ENCODE assay signal across 11 mouse cellular contexts in the genomic region with DNA sequence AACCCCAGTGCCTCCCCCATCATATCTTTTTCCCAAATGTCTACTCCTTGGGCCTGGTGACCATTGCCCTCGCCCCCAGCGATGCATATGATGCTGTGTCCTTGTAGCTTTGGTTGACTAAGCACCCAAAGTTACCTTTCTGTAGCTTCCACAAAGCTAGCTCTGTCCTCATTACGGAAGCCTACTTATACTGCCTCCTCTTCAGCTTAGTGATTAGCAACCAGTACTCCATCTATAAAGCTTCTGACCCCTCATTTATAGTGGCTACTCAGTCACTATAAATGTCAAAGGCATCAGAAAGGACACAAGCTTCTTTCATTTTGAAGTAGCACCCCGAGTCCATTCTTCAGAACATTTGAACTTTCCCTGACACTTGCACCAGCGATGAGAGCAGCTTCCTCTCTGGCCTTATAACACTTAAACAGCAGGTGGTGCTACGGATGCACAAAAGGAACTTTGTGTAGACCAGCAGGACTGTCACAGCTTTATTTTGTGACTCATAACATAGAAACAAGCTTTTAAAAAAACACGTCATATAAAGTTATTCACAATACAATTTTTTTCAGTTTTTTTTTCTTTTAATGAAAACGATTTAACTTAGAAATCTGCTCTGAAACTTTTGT. TPM values are rescaled to one million over a fixed set of nuclear protein-coding genes. Genes with fewer than 3 reads are reported as not detected.
A peak's percentile ranks its signal among the peaks of the same experiment; 100 is the strongest.
DNase-seq lines count a peak whose midpoint lies in the region; ATAC-seq and TF ChIP-seq lines count a peak whose summit lies in the region.
"Had no signal": no experiment of that assay in that cellular context is flagged by ENCODE, and none has a peak within 500 bp of the region (broad histone marks: within the 10 kb centered on the region; RNA-seq: fewer than 3 reads in every experiment).

No protein-coding gene starts in this region.

- H3K4me1 ChIP-seq in neural tube, embryonic 11.5 days (ENCODE audit: control insufficient read depth, insufficient read depth, low read length) = no peaks in the 10 kb centered on the region
- peaks cover 8% of the 10 kb centered on the region; the same call in 1 of the 2 replicates for H3K4me1 ChIP-seq in forebrain, embryonic 10.5 days
- H3K4me1 ChIP-seq: limb, embryonic 15.5 days had no signal

- no peak for DNase-seq in gastrocnemius, adult 2 months
- no peak for DNase-seq in gastrocnemius, postnatal 14 days
- DNase-seq in left cerebral cortex, postnatal 4 days = peak; percentile 15
- no peak for DNase-seq in left cerebral cortex, adult 11 months (ENCODE audit: low spot score)
- DNase-seq in neural tube, embryonic 11.5 days (ENCODE audit: low spot score) = peak; percentile 38
- no peak for DNase-seq in adrenal gland, adult (ENCODE audit: inconsistent age in 2 of 2, low spot score in 1 of 2)
- DNase-seq in forebrain, embryonic 10.5 days (ENCODE audit: extremely low spot score, low spot score) = no peak

- ATAC-seq in common myeloid progenitor, adult 5-6 weeks (replicated peaks; ENCODE audit: low read depth, poor library complexity, severe bottlenecking) = peak; percentile 68; the same call in 1 of the 2 replicates
- peak; percentile 79 for ATAC-seq in neural tube, embryonic 11.5 days (ENCODE audit: insufficient read depth, low FRiP score, low TSS enrichment)

- H3K27me3 ChIP-seq in neural tube, embryonic 11.5 days (ENCODE audit: control insufficient read depth, insufficient read depth, low read length) = no peaks in the 10 kb centered on the region
- no peaks in the 10 kb centered on the region for H3K27me3 ChIP-seq in forebrain, embryonic 10.5 days (ENCODE audit: poor library complexity, severe bottlenecking)
- H3K27me3 ChIP-seq: limb, embryonic 15.5 days had no signal

- intact Hi-C loops in gastrocnemius, adult 2 months (cut with DNase I) = no loop called here
- intact Hi-C loops in gastrocnemius, postnatal 14 days (cut with DNase I; ENCODE audit: low total_unique reads) = no loop called here
- intact Hi-C loops in left cerebral cortex, postnatal 4 days (cut with DNase I) = loop anchor here (10.0 kb wide), 2 partner anchors 324 to 564 kb away; no protein-coding TSS in a partner anchor

- no peak overlapping the region for H3K27ac ChIP-seq in gastrocnemius, adult 2 months
- no peak overlapping the region for H3K27ac ChIP-seq in neural tube, embryonic 11.5 days (ENCODE audit: low read depth, low read length)
- no peak overlapping the region for H3K27ac ChIP-seq in forebrain, embryonic 10.5 days
- H3K27ac ChIP-seq: limb, embryonic 15.5 days had no signal

- TF ChIP-seq CTCF in gastrocnemius, adult 2 months (IDR thresholded peaks at IDR 0.05) = peak; percentile 36

- no peak overlapping the region for H3K9ac ChIP-seq in neural tube, embryonic 11.5 days (ENCODE audit: low read length)
- H3K9ac ChIP-seq: limb, embryonic 15.5 days had no signal

- H3K4me2 ChIP-seq in neural tube, embryonic 11.5 days (ENCODE audit: low read depth) = no peak overlapping the region
- H3K4me2 ChIP-seq: limb, embryonic 15.5 days had no signal

- no peaks in the 10 kb centered on the region for H3K36me3 ChIP-seq in neural tube, embryonic 11.5 days (ENCODE audit: control insufficient read depth, insufficient read depth, low read length)
- H3K36me3 ChIP-seq in forebrain, embryonic 10.5 days (replicated peaks) = no peaks in the 10 kb centered on the region

- WGBS in neural tube, embryonic 11.5 days = 15% methylated on average over 8 of the region's 8 CpGs
- WGBS in forebrain, embryonic 10.5 days = 47% methylated on average over 8 of the region's 8 CpGs

- no peak overlapping the region for H3K4me3 ChIP-seq in gastrocnemius, adult 2 months
- no peak overlapping the region for H3K4me3 ChIP-seq in neural tube, embryonic 11.5 days (ENCODE audit: low read depth, low read length)
- no peak overlapping the region for H3K4me3 ChIP-seq in forebrain, embryonic 10.5 days
- H3K4me3 ChIP-seq: limb, embryonic 15.5 days had no signal

- H3K9me3 ChIP-seq in neural tube, embryonic 11.5 days (ENCODE audit: control insufficient read depth, low read length) = no peaks in the 10 kb centered on the region
- no peaks in the 10 kb centered on the region; the same call in 1 of the 2 replicates for H3K9me3 ChIP-seq in forebrain, embryonic 10.5 days
- H3K9me3 ChIP-seq: limb, embryonic 15.5 days had no signal

RNA-seq across cellular contexts. Expression of a gene that starts 18.8 kb away (rescaled TPM):
- 1 to 10 TPM; 1.1 to 1.7 TPM for total RNA-seq in gastrocnemius, adult 2 months (2021)
- 1 to 10 TPM; 4.5 to 6.5 TPM for total RNA-seq in gastrocnemius, postnatal 14 days (2021)
- 10 to 100 TPM; 50.5 to 50.6 TPM for total RNA-seq in left cerebral cortex, postnatal 4 days (2021)
- 47.3 and 55.3 TPM in 2 replicates for total RNA-seq in common myeloid progenitor, adult 5-6 weeks (2017)
- 125 and 131 TPM in 2 replicates for polyA plus RNA-seq in neural tube, embryonic 11.5 days (2014; fragmentation: Nextera tagmentation; extraction: Ambion mirVana)
- polyA plus RNA-seq in forebrain, embryonic 10.5 days (2016; fragmentation: Nextera tagmentation; extraction: Ambion mirVana) = 69.9 and 74.9 TPM in 2 replicates

RNA-seq across cellular contexts. Expression of a gene that starts 41.4 kb away (rescaled TPM):
- total RNA-seq in gastrocnemius, adult 2 months (2021) = not detected
- total RNA-seq in gastrocnemius, postnatal 14 days (2021) = not detected
- total RNA-seq in left cerebral cortex, postnatal 4 days (2021) = not detected
- not detected in 2 replicates for total RNA-seq in common myeloid progenitor, adult 5-6 weeks (2017)
- not detected in 2 replicates for polyA plus RNA-seq in neural tube, embryonic 11.5 days (2014; fragmentation: Nextera tagmentation; extraction: Ambion mirVana)
- not detected in 2 replicates for polyA plus RNA-seq in forebrain, embryonic 10.5 days (2016; fragmentation: Nextera tagmentation; extraction: Ambion mirVana)
- total RNA-seq: ES-E14 had no signal
- polyA plus RNA-seq: heart, embryonic 14.5 days; limb, embryonic 15.5 days had no signal

Comparison
In these comparisons a context has a peak if more than half of its experiments do, and no peak if none do; other contexts are left out.
1. DNase-seq: peak in left cerebral cortex, postnatal 4 days (single experiment) and neural tube, embryonic 11.5 days (single experiment); none in gastrocnemius, adult 2 months (single experiment), gastrocnemius, postnatal 14 days (single experiment), left cerebral cortex, adult 11 months (single experiment), adrenal gland, adult (0 of 2) and forebrain, embryonic 10.5 days (single experiment).